Mouse (Mus musculus) heart, adult 2 months (tissue): ENCODE measurements around the gene Mitf. TPM values are rescaled to one million over a fixed set of nuclear protein-coding genes. Genes with fewer than 3 reads are reported as not detected.

Source experiments
- DNase-seq, 2 experiments: peaks; one replicate each; pipeline ENCODE4 v3.0.0; 2021
- H3K27ac ChIP-seq: fragments of 200-600 bp; 2 replicates; pipeline ENCODE4 v1.8.1; 2022
- H3K27me3 ChIP-seq: fragments of 200-500 bp; 2 replicates; pipeline ENCODE4 v1.6.1; 2012; ENCODE audit warnings: mild to moderate bottlenecking, low read length, inconsistent platforms, mixed read lengths; ENCODE audit not compliant: control insufficient read depth, insufficient read depth
- H3K36me3 ChIP-seq: fragments of 200-500 bp; 2 replicates; pipeline ENCODE4 v1.6.1; 2012; ENCODE audit warnings: low read length, inconsistent platforms; ENCODE audit not compliant: control insufficient read depth, insufficient read depth
- H3K4me1 ChIP-seq: fragments of 200-500 bp; 2 replicates; pipeline ENCODE4 v1.6.1; 2011; ENCODE audit warnings: low read length; ENCODE audit not compliant: control insufficient read depth, insufficient read depth
- H3K4me3 ChIP-seq: fragments of 200-600 bp; 2 replicates; pipeline ENCODE4 v1.8.1; 2022
- H3K79me2 ChIP-seq: fragments of 200-500 bp; replicated peaks from 2 replicates; pipeline ENCODE4 v1.6.1; 2012; ENCODE audit warnings: mild to moderate bottlenecking, inconsistent platforms, low read length, moderate library complexity, mixed read lengths; ENCODE audit not compliant: control insufficient read depth, insufficient read depth
- H3K9ac ChIP-seq: fragments of 200-500 bp; 2 replicates; pipeline ENCODE4 v1.6.1; 2012; ENCODE audit warnings: low read depth, mild to moderate bottlenecking, control low read depth, inconsistent platforms, low read length, mixed read lengths
- CTCF ChIP-seq: fragments of 200-600 bp; IDR thresholded peaks from 2 replicates; pipeline ENCODE4 v1.8.1; 2022; ENCODE audit warnings: antibody characterized with exemption, mild to moderate bottlenecking, moderate library complexity
- EP300 ChIP-seq: fragments of 200-500 bp; IDR thresholded peaks from 2 replicates; pipeline ENCODE4 v1.6.1; 2011; ENCODE audit warnings: low read depth, low read length, control low read depth; ENCODE audit not compliant: insufficient read depth
- POLR2A ChIP-seq: fragments of 200-500 bp; IDR thresholded peaks from 2 replicates; pipeline ENCODE4 v1.6.1; 2011; ENCODE audit warnings: mild to moderate bottlenecking, low read depth, low read length, control low read depth; ENCODE audit not compliant: insufficient read depth
- WGBS: fragments of 180-500 bp; shearing (Covaris S2); methylation state at CpG from one replicate; pipeline ENCODE4 v1.1.7; 2018; 5-methylcytosine and 5-hydroxymethylcytosine counted together
- intact Hi-C: fragments of 180-260 bp; cut with DNase I; formaldehyde crosslinking; loops from one replicate; pipeline ENCODE4 v1.15.1; 2025
- polyA plus RNA-seq: library from polyadenylated mRNA; depleted of rRNA; stranded (reverse); fragments of >200 nt; gene quantifications from 2 replicates; pipeline ENCODE4 v1.2.3, GENCODE M21; 2012
- total RNA-seq, 2 experiments: library from RNA; stranded (reverse); gene quantifications; 2 replicates each; pipeline ENCODE4 v1.2.3; 2021

Gene Mitf
- total and polyA plus RNA-seq, 3 experiments = 23.4 to 68.3 (median 50.6) TPM

DNA sequence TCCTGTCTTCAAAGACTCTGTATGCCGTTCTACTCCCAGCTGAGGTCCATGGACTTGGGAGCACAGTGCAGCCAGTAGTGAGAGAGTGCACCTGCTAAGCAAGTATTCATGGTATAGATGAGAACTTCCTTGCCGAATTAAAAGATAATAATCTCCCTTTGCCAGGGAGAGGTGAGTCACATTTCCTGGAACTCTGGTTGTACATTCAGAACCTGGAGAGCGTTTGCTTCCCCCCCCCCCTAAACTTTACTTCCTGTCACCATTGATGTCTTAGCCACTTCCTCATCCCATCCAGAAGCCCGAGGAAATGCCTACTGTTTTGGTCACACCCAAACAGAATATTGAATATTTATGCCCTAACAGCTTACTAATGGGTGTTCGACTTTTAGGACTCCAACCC lies 209.0 kb downstream of the Mitf start:
- 37% methylated on average over 5 of the region's 5 CpGs for WGBS
- Histone ChIP-seq H3K4me1 (no peaks in the 10 kb centered on the region), H3K9ac (no peak overlapping the region), H3K27ac (no peak overlapping the region), H3K36me3 (no peaks in the 10 kb centered on the region; the same call in none of the 2 replicates), H3K27me3 (no peaks in the 10 kb centered on the region), H3K79me2 (no peaks in the 10 kb centered on the region), H3K4me3 (no peak overlapping the region)
- no peak for DNase-seq
- intact Hi-C loops = no loop called here
- TF ChIP-seq EP300 (no peak), POLR2A (no peak), CTCF (no peak)

DNA sequence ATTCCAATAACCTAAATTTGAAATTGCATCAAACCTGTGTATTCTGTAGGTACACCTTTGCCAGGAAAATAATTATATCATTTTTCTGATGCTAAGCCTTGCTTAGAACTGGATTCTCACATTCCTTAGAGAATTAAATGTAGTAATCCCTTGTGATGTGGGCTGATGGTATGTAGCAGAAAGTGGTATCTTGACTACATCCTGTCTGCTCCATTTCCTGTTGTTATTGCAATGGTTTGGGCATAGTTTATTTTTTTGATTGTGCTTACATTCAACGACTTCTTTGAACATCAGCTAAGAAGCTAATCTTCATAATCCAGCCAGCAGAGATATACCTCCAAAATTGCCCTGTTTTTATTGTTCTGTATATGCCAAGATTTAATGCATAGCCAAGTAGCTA lies 217.0 kb downstream of the Mitf start:
- Histone ChIP-seq H3K36me3 (no peaks in the 10 kb centered on the region), H3K79me2 (no peaks in the 10 kb centered on the region), H3K4me3 (no peak overlapping the region), H3K27ac (no peak overlapping the region), H3K27me3 (no peaks in the 10 kb centered on the region), H3K9ac (no peak overlapping the region), H3K4me1 (no peaks in the 10 kb centered on the region)
- TF ChIP-seq CTCF = no peak
- no peak for TF ChIP-seq POLR2A
- TF ChIP-seq EP300 = no peak
- intact Hi-C loops = no loop called here
- DNase-seq = no peak
- WGBS = 33% methylated on average over 1 of the region's 1 CpGs

DNA sequence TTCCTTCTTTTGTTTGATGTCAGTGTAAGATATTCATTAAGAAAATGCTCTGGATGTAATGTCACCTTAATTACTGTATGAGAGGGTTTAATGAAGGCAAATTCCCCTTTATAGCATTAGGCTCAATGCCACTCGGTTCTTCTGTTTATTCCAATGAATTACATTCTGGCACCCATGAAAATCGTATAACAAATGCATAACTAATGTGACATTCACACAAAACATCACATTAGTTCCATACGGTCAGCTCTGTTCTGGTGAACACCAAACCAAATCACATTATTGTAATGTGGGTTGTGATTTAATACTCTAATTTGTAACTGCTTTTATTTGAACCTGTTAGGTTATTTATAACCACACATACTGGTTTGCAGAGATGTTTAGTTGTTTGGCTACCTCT lies 231.7 kb downstream of the Mitf start:
- no peak overlapping the region for H3K9ac ChIP-seq
- no peak for DNase-seq
- no peak overlapping the region for H3K27ac ChIP-seq
- H3K4me3 ChIP-seq = no peak overlapping the region
- intact Hi-C loops = no loop called here
- TF ChIP-seq EP300 (no peak), POLR2A (no peak), CTCF (no peak)
- 79% methylated on average over 3 of the region's 3 CpGs for WGBS
- no peaks in the 10 kb centered on the region for H3K36me3 ChIP-seq
- no peaks in the 10 kb centered on the region for H3K27me3 ChIP-seq
- H3K79me2 ChIP-seq = no peaks in the 10 kb centered on the region
- no peaks in the 10 kb centered on the region for H3K4me1 ChIP-seq

DNA sequence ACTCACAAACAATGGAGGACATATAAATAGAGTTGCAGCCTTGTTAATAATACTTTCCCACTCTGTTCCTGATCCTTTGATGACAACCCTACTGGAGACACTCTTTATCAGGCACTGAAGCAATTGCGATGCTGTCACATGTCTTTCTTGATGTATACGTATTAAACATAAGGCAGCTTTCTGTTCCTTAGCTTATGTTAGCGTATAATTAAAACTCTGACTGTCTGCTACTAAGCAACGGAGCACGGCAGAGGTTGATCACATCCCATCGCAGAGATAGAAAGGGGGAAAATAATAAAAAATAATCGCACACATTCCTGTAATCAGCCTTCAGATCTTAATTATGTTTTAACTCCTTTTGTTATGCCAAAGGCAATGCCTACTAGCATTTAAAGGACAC lies 234.9 kb downstream of the Mitf start:
- Histone ChIP-seq H3K79me2 (no peaks in the 10 kb centered on the region), H3K4me1 (no peaks in the 10 kb centered on the region), H3K27me3 (no peaks in the 10 kb centered on the region), H3K27ac (no peak overlapping the region), H3K4me3 (no peak overlapping the region), H3K9ac (no peak overlapping the region), H3K36me3 (no peaks in the 10 kb centered on the region)
- TF ChIP-seq EP300 (no peak), POLR2A (no peak), CTCF (no peak)
- DNase-seq = no peak
- WGBS = 91% methylated on average over 7 of the region's 7 CpGs
- intact Hi-C loops = no loop called here

DNA sequence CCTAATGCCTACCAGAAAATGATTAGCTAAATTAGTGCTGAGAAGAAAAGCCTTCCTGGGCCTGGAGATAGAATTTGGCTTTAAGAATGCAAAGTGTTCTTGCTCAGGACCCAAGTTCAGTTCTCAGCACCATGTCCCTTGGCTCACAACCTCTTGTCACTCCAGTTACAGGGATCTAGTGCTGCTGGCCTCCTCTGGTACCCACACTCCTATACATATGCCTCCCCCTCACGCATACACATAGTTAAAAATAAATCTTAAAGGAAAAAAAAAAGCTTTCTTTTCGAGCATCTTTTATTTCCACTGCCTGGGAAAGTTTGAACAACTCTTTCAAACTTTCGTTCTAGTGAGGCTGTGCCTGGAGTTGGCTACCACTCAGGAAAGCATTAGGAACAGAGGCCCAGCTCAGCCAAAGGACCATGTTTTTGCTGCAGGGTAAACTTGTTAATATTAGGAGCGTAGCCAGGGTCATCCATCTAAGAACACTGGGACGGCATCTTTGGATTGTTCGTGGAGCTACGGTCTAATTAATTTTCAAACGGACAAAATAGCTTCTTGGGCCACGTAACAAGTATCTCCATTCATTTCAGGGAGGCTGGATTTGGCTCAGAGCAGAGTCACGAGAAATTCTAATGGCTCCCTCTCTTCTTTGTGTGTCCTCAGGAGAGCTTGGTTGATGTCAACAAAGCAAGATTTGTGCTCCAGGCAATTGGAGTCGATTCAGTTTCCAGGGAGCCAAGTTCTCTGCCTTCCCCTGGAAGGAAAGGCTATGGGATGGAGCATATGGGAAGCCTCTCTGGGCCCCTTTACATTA lies 239.7 kb downstream of the Mitf start:
- TF ChIP-seq EP300 (no peak), CTCF (no peak), POLR2A (no peak)
- no peak overlapping the region for H3K4me3 ChIP-seq
- no peaks in the 10 kb centered on the region for H3K79me2 ChIP-seq
- intact Hi-C loops = no loop called here
- no peaks in the 10 kb centered on the region for H3K4me1 ChIP-seq
- no peak overlapping the region for H3K9ac ChIP-seq
- no peaks in the 10 kb centered on the region for H3K27me3 ChIP-seq
- no peak for DNase-seq
- H3K27ac ChIP-seq = no peak overlapping the region
- 75% methylated on average over 11 of the region's 11 CpGs for WGBS
- no peaks in the 10 kb centered on the region for H3K36me3 ChIP-seq

DNA sequence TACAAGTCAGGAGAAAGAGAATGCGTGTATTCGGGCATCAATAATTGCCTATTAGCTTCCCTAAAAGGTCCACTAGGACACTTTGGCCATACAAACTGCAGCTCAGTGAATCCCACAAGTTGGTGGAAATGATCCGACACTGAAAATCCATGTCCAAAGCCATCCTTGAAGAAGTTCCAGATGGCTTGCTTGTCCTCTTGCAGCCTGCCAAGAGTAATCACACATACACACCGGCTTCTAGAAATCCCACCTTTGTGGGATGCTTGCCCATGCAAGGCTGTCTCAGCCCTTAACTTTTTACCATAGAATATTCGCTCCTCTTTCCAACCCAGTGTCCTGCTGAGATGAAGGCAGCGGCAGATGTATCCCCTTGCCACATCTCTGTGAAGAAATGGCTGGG lies 240.9 kb downstream of the Mitf start:
- DNase-seq = no peak
- WGBS = 76% methylated on average over 6 of the region's 6 CpGs
- H3K4me1 ChIP-seq = no peaks in the 10 kb centered on the region
- H3K79me2 ChIP-seq = no peaks in the 10 kb centered on the region
- intact Hi-C loops = no loop called here
- no peak overlapping the region for H3K4me3 ChIP-seq
- H3K36me3 ChIP-seq = no peaks in the 10 kb centered on the region
- no peak overlapping the region for H3K9ac ChIP-seq
- H3K27ac ChIP-seq = no peak overlapping the region
- no peaks in the 10 kb centered on the region for H3K27me3 ChIP-seq
- no peak for TF ChIP-seq EP300
- TF ChIP-seq CTCF = no peak
- TF ChIP-seq POLR2A = no peak
